Mouse (Mus musculus) heart, postnatal 4 days (tissue): Measurements from ENCODE around the gene Sun2. TPM values are rescaled to one million over a fixed set of nuclear protein-coding genes. Genes with fewer than 3 reads are reported as not detected.
A peak's percentile ranks its signal among the peaks of the same experiment; 100 is the strongest.

Experiments
- DNase-seq: peaks from one replicate; pipeline ENCODE4 v3.0.0; 2021
- total RNA-seq, 2 experiments: library from RNA; stranded (reverse); gene quantifications; 2 replicates each; pipeline ENCODE4 v1.2.3; 2021

Sun2 gene
- 10 to 100 TPM; 54.7 to 62.3 TPM for total RNA-seq

DNA sequence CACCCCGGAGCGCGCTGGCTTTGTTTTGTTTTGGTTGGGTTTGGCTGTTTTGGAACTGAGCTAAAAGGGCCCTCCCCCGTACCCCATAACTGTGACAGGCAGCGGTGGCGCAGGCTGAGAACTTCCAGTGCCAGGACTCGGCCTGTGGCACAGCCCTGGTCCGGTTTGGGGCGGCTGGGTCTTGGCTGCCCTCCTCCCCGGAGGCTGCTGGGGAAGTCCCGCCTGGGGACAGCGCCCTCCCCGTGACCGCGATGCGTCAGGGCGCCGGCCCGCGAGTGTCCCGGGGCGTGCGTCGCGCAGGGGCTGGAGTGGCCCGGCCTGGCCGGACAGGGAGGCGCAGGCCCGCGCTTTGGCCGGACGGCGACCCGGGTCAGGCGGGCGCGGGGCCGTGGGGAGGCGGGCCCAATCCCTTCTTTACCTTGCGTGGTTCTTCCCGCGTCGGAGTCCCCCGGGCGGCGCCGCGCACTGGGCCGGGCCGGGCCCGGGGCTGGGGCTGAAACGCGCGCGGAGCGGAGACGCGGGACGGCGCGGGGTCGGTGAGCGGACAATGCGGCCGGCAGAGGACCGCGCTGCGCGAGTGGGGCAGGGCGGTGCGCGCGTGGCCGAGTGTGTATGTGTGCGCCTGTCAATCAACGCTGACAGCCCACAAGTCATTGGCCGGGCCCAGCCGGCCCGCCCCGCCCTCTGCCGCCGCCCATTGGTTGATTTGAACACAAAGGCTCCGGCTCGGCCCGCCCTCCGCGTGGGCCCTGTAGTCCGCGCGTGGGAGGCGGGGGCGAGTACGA lies at the start of gene Sun2:
Gene Sun2, minus strand, starts transcription at position 616 of the 785 bp plus-strand sequence.
- peak; percentile 94 for DNase-seq

DNA sequence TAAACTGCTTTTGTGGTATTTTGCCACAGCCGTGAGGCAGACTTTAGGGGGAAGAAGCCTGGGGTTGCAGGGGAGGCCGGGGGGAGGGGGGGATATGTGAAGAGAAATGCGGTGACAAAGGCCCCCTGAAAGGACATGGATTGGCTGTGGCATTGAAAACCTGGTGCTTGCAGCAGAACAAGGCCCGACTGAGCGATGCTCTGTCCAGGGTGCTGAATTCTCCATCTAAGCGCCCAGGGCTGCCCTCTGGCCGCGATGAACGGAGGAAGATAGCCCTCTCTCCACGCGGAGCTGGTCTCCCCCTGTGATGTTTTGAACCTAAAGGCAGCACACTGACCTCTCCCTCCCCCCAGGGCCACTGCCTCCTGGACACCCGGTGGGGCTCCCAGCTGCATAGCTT lies 49.2 kb upstream of the Sun2 start:
- DNase-seq = peak; percentile 77

DNA sequence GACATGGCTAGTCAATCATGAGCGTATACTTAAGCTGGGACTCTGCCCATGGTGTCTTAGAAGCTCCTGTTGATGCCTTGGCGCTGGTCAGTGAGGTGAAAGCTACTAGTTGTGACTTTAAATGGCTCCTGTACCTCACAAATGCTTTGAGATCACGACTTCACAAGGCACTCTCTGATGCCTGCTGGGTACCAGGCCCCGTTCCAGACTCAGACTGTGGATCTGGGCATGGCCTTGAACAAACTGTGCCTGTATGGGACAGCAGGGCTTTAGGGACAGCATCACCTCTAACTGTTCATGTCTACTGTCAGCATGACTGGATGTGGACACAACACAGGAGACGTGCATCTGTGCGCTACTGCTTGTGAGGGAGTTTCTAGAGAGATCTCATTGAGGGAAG lies 48.6 kb upstream of the Sun2 start:
- no peak for DNase-seq

DNA sequence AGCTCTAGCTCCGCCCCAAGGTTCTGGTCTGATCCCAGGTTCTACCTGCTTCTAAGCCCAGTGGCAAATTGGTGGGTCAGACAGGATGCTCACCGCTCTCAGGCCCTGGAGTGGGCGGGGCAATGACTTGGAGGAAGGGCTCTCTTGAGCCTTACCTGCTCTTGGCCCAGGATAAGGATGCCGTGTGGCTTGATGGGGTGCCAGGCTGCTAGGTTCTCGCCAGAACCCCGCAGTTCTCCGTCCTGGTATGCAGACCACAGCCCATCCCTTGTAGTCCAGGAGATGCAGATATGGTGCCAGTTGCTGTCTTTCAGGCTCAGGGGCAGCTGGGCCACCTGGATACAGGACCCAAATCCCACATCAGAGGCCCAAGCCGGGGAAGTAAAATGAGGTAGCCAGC lies 47.8 kb upstream of the Sun2 start:
- no peak for DNase-seq

DNA sequence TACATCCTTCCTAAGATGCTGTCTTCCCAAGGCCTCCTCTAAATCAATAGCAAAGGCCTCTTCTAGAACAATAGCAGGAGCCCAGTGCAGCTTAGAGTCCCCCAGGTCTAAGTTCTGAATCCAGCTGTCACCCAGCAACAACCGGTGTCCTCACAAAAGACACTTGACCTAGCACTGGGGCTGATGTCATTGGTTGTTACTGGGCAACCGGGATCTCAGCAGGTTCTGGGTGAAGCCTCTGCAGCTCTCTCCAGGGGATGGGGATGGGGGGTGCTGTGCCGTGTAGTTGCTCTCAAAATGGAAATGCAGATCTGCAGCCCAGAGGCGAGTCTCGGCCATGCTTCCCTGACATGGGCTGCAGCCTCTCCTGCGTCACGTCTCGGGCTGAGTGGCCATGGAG lies 45.5 kb upstream of the Sun2 start:
- DNase-seq = no peak

DNA sequence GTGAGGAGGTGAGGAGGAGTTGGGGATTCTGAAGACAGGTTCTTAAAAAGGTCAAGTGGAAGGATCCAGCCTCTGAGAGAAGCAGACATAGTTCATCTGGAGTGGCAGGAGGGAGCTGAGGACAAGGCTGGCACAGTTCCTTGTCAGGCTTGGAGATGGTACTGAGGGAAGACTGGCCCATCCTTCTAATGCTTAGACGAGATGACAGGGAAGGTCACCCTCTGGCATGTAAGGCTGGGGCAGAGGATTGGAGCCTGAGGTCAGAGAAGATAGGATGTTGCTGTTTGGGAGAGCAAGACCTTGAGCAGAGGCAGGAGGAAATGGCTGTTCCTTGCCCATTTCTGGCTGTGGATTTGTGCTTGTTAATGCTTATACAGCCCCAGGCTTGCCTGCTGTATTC lies 42.7 kb upstream of the Sun2 start:
- no peak for DNase-seq

DNA sequence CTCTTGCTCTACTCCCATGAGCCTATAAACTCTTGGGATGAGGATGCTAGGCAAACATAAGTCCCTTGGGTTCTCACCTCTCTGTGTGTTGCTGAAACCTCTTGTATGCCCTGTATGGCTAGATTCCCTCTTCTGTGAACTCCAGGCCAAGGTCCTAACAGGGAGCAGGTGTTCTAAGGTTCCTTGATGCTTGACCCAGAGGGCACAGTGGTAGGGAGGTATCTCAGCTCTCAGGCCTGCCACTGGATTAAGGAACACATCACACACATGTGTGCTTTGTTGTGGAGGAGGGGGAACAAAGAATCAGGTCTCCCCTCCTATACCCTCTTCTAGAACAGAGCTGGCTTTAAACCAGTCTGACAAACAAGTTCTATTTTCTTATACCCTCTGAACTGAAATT lies 35.4 kb upstream of the Sun2 start, which contains the start of gene Dnal4:
Gene Dnal4, minus strand, starts transcription at position 101 of the 400 bp plus-strand sequence.
- no peak for DNase-seq

DNA sequence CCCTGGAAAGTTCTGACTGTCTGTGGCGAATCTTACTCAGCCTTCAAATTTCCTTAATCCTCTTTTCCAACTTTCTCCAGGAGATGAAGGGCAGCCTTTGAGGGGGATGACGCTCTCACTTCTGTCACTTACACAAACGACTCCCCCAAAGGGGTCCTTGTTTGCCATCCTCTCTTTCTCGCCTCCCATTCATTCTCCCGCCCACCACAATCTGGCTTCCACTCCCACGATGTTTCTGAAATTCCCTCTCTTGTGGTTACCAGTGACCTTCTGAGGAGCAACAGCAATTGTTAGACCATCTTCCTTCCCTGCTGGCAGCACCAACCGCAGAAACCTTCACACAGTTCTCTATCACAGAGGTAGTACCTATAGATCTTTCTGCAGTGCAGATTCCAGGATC lies 33.3 kb upstream of the Sun2 start:
- no peak for DNase-seq

DNA sequence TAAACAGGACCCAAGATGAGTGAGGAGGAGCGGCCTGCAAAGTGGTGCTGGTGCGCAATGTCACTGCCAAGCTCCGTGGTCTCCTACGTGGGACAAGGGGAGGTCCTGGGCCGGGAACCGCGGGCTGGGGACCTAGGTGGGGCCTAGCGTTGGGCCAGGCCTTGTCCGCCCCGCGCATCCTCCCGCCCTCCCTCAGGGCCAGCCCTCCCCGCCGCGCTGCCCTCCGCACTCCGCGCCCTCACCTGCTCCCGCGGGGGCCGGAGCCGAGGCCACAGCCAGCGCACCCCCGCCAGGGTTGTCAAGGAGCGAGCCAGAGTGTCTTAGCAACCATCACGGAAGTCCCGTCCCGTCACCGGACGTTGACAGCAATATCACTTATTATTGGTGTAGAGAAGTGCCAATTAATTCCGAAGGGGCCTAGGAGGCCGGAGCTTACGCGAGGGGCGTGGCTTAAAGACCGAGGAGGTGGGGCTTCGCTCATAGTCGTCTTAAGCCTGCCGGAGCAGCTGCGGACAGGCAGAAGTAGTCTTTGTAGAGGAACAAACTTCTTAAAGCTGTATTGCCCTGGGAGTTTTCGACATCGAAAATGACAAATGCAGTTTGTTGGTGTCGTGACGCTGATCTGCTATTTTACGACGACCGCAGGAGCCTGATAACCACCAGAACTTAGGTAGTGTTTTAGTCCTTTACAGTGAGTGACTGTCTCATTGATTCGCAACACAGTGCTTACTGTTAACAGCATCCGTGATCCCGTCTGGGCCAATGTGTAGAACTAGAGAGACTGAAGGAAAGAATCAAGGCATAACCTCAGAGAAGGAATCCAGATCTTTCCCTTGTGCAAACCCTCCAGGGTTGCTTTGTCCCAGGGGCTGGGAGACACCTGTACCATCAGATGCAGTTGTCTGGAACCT lies 32.0 kb upstream of the Sun2 start:
- DNase-seq = peak; percentile 97

DNA sequence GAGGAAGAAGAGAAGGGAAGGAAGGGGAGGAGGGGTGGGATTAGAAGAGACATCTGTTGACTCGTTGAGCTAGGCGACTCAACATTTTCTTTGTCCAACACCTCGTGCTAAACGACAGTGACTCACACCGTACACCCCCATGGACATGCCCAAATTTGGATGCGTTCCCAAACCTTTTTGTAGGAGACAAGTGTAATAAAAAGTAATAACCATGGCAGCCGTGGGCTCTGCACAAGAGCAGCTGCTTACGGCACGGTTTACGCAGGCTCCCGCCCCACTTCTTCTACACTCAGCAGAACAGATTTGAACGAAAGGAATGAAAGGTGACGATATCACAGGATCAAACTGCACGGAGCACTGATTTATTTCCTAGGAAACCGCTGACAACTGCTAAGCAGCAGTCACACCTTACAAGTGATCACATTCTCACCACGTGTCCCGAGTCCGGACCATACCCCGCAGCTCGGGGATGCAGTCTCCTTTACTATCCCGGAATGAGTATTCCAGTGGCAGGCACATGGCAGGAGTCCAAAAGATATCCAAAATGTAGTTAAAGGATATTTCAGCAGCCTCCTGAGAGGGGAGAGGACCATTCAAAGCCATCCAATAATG lies 28.4 kb upstream of the Sun2 start:
- DNase-seq = no peak

DNA sequence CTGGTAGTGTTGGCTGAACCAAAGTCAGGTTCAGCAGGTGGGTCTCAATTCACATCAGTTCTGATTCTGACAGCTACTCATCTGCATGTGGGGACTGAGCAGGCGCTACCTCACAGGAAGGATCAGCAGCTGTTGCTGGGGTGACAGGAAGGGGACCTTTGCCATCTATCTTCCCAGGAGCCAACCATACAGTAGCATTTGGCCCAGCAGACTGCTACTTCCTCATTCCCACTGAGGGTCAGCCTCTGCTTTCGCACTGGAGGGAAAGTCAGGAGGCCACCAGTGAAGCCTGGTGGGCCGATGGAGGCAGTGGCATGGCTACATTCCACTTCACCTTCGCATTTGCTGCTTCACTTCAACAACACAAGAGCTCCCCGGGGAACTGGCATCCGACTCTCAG lies 26.0 kb upstream of the Sun2 start:
- no peak for DNase-seq

DNA sequence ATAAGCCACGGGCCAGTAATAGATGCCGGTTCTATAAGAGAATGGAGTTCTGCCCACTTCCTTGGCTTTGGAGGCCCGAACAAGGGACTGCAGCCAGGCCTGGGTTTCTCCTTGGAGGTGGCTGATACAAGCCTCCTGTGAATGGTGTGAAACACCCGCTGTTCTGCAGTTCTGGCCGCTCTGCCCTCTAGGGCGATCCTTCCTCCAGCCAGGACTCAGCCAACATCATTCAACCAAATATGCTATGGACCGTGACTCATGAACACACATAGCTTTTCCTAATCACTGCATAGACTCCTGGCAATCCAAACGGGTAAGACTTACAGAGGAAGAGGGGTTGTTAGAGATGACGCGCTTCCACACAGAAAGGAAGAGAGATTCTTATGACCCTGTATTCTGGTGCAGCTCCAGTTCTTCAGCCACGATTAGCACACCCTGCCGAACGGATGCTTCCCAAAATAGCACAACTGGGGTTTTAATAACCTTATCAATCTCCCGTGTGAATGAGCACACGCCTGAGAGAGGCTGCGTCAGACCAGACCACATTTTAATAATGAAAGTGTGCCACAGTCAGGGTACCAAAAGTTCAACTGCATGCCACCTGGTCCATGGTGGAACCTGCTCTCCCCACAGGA lies 25.1 kb upstream of the Sun2 start:
- DNase-seq = peak; percentile 39

DNA sequence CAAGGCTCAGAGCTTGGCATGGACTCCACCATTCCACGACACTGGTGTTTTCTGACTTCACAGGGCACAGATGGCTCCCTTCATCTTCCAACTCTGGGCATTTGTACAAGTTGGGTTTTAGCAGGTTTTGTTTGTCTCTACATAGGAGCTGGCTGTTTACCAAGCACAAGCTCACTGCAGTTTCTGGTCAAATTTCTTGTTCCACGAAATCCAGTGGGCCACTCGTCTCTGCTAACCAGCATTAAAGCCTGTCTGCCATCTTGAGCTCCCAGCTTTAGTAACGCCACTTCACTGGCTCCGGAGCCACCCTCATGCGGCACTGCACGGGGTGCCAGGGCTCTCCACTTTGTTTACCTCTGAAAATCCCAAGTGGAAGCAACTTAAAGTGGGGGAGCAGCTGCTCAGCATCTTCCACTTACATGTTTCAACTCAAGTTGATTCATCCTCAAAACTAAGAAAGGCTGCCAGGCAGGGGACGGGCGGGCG lies 24.3 kb upstream of the Sun2 start:
- no peak for DNase-seq

DNA sequence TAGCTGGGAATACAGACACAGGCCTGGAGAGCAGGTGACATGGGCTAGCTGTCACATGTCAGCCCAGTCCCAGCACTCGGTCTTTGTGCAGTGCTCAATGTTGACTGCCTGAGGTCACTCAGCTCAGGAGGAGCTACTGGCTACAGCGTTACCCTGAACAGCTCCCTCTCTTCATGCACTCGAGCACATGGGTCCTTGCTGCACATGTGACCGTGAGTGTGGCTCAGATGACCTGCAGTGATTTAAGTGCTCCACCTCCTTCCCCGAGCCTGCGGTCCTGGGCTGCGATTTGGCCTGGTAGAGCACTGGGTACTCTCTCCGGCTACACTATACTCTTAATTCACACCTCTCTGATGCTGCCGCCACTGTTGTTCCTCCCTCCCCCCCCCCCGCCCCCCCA lies 23.8 kb upstream of the Sun2 start:
- DNase-seq = no peak

DNA sequence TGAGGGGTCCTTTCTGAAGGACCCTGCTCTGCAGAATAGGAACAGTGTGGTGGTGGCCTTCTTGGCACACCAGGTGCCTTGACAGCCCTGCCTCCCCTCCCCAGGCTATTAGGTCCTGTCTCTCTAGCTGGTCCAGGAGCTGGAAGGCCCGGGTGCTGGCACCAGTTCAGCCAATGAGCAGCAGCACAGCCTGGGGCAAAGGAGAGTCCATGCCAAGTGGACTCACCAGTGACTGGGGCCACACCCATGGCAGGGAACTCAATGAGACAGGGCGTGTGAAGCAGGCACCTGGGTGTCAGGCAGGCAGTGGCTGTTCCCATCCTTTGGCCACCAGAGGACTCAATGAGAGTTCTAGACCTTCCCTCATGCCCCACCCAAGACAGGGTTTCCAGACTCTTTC lies 23.0 kb upstream of the Sun2 start:
- DNase-seq = peak; percentile 40

DNA sequence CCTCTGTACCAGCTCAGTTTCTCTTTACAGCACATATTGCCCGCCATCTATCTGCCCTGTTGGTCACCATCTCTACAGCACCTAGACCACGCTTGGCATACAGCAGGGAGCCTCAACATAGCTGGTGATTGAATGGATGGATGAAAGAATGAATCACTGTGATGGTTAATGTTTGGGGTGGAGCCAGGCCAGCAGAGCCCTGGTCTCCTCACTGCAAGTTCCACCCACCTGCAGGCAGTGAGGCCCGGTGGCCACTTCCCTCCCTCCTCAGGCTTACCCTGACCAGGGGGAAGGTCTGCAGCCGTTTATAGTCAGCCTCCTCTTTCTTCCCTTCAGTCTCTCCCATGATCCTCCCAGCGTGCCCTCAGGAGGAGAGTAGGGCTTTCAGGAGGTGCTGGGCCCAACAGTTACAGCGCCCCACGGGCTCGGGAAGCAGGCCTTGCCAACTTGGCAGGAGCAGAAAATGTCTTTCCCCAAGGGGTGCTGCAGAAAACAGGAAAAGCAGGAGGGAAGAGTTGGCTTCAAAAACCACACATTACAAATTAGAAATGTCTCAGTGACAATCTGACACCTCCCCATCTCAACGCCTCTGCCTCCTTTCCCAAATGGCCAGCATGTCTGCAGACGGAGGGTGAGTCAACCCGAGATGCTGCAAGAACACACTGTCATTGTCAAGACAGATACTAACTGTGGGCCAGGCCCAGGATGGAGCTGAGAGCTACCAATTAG lies 22.4 kb upstream of the Sun2 start:
- DNase-seq = no peak

DNA sequence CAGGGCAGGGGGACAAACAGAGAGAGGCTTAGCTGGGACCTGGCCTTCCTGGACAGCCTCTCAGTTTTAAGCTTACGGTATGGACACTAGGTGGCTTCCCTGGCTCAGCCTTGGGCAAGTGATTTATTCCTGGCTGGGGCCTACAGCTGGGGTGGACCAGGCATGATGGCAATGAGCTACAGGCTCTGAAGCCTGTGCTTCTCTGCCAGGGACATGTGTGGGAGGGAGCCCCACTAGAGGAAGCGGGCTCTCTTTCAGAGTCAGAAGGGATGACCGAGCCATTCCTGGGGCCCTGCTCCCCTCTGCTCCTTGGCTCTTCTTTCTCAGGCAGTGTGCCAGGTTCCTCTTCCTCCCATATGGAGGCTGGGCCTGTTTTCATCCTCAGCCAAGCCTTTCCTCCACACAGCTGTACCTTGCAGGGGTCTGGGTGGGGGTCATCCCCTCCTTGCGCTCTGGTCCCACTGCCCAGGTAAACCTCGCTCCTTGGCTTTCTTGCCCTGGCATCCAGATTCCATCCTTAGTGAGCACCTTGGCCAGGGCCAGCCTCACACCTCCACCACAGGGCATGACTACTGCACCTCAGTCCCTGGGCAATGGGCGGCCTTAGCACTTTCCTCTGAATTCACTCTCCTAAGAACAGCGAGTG lies 21.4 kb upstream of the Sun2 start:
- peak; percentile 27 for DNase-seq

DNA sequence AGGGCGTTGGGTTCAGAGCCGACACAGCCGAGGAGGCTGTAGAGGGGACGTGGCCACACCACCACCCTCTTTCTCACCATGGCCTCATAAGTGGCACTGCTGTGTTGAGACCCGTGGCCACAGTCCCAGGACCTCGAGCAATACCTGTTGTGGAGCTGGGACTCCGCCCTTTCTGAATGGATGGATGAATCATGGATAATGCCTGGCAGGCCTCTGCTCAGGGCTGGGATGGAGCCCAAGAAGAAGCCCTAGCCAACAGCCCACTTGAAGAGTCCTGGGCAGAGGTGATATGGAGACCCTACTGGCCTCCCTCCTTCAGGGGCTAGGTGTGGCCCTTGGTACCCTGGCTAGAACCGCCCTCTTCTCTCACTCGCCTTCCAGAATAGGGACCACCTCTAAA lies 20.7 kb upstream of the Sun2 start:
- no peak for DNase-seq

DNA sequence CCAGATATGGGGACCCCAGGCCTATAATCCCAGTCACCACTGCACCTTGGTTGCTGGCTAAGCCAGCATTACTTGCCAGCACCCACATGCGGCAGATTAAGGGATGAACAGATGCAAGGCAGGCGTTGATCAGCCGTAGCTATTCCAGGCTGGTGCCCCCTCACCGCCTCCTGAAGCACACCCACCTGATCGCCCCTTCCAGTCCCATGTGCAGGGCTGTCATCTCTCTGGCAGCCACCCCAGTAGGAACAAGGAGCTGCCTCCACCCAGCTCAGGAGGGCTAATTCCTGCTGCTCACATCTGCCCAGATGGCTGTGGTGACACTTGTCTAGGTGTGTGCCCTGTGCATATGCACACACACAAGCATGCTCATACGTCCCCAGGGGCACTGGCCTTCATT lies 18.6 kb upstream of the Sun2 start:
- no peak for DNase-seq

DNA sequence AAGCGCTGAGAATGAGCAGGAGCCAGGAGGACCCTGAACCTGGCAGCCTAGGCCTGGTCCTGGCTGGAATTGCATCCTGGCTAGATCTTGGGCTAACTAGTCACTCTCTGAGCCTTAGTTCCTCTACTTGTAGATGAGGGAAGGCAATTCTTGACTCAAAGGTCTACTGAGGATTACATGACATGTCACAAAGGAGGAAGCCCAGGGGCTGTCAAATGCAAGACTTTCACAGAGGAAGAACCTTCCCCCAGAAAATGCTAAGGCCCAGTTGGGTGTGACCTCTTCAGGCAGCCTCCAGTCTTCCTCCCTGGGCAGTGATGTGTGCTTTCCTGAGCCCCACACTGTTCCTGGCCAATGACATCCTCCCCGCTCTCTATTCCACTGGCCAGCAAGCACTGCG lies 14.8 kb upstream of the Sun2 start:
- DNase-seq = no peak

DNA sequence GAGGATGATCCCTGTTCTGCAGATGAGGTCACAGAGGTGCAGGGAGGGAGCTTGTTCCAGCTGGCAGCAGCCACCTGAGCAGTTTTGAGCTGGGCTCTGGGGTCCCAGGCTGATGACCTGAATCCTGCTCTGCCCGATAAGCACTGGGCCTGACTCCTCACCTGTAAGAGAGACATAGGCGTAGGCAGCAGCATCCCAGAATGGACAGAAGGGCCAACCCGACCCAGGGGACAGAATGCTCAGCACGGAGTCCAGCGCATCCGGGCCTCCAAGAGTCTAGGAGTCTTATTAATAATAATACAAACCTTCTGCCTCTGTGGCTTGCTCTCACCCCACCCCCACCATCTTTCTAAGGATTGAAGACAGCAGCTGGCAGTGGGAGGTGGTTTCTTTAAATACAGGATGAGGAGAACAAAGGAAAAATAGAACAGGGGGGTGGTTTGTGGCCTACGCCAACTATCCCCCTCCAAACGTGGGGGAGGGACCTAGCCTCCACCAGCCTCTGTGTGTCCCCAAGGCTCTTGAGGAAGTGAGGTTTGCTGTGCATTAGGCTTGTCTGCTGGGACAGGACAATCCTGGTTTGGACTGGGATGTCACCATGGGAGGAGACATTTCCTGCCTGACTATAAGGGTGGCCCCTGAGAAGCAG lies 13.8 kb upstream of the Sun2 start:
- DNase-seq = no peak
